Mouse (Mus musculus) cerebellum, postnatal 4 days (tissue): ENCODE data around the gene Fkbp5.

Experiments used
- DNase-seq, 2 experiments: peaks; one replicate each; pipeline ENCODE4 v3.0.0; 2022; ENCODE audit warnings: low spot score in 2 of 2, mixed read lengths in 1 of 2

Gene Fkbp5

DNA sequence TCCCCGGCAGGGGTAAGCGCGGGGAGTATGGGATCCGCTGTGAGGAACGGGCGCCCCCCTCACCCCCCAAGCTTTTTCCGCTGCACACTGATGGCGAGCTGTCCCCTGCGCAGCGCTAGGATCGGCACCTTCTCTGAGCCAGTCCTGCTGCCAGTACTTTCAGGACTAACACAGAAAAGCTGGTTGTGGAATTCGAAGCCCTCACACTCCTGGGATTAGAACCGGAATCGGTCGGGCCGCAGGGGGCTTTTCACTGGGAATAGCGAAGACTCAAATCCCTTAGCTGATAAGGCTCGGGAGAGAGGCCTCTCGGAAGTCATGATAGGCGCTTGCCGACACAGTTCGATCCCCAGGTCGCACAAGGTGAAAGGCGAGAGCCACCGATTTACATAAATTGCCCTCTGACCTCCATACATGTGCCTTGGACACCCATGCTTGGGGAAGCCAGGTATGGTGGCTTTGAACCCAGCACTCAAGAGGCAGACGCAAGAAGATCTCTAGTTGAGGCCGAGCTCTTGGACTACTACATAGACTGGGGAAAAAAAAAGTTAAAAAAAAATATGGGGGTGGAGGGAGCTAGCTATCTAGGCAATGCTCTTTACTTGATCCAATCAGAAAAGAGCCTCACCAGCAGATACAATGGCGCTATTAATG, 6.2 kb upstream of the Fkbp5 start:
- DNase-seq: no peak

DNA sequence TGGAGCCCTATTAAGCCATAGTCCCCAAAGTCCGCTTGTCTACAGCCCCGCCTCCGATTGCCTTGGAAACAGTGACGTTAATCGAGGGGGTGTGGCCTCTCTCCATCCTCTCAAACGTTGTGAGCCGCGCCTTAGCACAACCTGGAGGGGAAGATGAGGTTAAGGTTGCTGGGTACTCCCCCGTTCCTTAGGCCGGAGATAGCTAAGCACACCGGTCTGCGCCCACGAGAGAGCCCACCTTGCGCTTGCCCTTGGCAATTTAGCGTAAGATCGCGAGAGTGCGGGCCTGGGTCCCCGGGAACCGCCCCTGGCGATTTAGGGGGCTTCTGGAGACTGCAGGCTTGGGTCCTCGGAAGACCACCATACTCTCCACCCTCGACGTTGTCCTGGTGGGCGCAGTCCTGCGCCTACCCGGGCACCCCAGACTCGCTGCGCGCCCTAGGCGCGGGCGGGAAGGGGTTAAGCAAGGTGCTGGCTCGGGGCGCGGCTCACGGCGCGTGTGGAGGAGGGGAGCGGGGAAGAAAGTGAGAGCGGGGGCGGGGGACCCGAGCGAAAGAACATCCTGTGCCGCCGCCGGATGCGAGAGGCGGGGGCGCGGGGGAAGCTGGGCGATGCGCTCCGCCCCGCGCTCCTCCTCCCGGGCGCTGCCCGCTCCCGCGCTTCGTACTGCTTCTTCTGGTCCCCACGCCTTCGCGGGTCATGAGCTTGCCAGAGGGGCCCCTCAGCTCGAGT, 5.5 kb upstream of the Fkbp5 start:
- DNase-seq: peak; percentile 61 to 75

DNA sequence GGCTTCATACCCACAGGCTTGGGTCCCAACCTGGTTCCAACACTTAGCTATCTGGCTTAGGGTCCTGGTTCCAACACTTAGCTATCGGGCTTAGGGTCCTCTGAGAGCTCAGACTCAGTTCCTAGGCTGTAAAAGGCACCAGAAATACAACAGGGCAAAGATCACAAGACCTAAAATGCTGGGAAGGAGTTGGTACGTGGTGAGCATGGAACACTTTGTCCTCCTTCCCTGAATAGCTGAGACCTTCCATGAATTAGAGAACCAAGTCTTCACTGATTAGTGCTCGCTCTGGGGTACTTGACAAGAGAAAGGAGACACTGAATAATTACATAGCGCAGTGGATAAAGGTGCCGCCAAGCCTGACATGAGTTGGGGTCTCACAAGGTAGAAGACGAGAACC, 4.6 kb upstream of the Fkbp5 start:
- no peak for DNase-seq

DNA sequence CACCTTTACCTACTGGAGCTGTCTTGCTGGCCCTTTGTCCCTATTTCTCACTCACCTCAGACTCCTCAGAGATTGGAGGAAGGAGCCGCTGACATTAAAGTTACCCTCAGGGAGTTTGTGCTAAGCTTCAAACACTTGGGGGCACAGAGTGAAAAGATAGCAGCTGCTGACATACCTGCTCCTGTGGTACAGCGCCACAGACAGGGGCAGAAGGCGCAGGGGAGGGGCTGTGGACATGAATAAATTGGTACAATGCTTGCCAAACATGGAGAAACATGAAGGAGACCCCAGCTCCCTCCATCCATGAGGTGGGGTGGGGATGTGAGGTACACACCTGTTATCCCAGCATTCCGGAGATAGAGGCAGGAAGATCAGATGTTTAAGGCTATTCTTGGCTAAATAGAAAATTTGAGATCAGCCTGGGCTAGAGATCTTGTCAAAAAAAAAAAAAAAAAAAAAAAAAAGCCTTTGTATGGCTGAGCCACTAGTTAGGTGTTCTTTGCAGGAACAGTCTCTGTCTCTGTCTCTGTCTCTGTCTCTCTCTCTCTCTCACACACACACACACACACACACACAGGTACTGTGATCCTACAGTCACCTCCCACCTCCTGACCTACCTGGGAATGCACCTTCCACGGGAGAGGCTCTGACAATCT, 3.9 kb upstream of the Fkbp5 start:
- DNase-seq: no peak

DNA sequence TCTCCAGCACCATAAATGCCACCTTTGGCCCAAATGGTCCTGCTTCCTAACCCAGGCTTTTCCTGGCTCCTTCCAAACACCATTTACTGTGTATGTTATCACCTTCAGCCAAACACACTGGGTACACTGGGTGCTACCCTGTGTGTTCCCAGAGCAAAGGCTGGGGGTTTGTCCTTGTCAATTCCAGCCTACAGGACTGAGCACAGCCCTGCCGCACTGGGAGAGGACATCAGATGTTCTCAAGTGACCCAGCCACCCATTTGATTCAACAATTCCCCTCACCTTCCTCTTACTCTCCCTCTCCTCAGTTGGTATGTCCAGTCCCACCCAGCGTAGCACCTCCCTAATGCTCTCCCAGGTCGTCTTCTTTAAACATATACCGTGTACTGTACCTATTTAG, 3.2 kb upstream of the Fkbp5 start:
- DNase-seq: no peak

DNA sequence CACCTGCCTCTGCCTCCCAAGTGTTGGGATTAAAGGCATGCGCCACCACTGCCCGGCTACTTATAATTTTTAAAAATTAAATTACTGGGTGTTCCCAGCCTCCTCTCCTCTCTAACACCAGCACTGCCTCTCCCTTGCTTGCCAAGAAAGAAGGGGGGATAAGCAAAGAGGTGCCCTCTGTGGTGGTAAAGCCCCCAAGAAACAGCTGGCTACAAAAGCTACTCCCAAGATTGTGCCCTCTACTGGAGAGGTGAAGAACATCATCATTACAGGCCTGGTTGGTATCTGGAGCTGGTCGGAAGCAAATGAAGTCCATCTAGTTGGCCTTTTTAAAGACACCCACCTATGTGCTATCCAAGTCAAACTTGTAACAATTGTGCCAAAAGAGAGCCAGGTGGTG, 2.5 kb upstream of the Fkbp5 start:
- DNase-seq: no peak

DNA sequence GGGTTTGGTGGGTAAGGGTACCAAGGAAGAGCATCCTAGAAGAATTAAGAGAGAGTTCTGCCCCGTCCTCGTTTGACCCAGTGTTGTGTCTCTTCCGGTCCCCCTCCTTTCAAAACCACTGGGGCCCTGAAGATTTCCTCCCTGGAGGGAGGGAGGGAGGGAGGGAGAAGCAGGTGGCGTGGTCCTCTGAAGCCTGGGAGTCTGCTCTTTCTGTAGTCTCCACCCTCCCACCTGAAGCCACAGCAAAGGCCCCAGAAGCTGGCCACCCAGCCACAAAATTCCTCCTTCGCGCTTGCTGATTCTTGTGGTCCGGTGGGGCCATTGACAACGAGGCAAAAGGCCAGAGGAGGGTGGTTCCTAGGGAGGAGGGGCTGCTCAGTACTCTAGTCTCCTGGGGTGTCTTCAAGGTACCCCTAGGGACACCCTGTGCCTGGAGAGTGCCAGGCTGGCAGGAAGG, 1.3 kb upstream of the Fkbp5 start:
- DNase-seq: no peak

DNA sequence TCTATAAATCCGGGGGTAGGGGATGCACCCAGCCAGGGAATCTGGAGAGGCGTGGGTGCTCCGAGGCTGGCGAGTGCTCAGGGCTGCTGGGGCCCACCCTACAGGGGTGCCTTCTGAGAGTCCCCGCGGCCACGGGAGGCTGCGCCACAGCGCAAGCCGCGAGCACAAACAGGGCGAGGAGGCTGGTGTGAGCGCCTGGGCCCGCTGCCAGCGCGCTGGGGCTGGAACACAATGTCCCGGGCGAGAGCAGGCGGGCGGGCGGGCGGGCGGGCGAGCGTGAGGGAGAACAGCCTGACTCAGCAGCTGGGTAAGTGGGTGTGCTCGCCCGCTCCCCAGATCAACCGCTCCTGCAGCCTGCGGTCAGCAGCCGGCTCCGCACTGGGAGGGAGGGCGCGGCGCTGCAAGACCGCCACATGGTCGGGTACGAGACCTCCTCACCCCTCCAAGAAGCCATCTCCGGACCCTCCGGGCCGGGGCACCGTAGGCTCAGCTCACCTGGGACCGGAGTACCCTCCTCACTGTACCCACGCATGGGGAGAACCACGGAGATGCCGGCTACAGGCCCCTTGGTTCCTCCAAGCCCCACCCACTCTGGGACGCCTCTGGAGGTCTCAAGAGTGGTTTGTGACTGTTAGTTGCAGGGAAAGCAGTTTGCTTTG, 758 bp upstream of the Fkbp5 start:
- peak; percentile 54 to 63 for DNase-seq

DNA sequence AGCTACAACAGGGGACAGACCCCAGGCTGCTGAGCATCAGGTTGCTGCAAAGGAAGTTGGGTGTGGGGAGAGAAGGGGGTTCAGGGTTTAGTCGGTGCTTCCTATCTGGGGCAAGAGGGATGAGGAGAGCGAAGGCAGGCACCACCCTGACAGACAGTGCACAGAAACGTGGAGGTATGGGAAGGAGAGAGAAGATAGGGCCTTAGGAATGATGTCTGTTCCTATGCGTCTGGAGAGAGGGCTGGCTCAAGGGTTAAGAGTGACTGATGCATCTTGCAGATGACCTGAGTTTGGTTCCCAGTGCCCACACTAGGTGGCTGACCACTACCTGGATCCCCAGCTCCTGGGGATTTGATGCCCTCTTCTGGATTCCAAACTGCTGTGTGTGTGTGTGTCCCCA, 446 bp downstream of the Fkbp5 start:
- DNase-seq: no peak

DNA sequence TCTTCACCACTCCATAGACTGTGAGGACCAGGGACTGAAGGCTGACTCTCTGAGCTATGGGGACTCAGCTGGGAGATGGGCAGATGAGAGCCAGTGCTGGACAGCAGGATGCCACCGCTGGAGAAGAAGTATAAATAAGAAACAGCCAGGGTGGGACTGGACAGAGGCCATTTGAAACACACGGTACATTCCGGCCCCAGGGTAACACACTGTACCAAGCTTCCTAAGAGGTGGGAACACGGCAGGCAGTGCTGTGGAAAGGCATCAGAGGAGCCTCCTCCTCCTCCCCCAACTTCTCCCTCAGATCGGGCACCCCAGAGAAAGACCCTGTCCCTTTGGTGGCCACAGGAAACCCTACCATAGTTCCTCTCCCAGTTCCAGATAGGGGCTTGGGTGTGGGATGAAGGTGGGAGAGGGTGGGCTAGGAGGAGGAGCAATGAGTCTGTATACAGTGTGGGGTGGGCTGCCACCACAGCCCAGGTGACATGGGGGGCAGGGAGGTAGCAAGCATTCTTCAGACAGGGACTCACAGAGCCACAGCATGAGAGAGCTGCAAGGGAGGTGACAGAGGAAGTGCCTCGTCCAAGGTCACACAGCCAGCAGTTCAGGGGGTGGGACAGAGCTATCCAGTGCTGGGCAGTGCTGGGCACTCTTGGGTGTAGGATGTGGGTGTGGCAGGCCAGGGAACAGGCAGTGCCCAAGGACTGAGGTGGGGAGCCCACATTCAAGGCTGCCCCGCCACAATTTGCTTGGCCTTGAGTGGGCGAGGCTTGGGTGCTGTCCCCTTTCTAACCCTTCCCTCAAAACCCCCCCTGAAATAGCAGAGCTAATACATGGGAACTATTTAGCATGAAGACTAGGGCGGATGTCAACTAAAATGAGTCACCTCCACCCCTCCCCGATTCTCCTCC, 1.6 kb downstream of the Fkbp5 start:
- no peak for DNase-seq

DNA sequence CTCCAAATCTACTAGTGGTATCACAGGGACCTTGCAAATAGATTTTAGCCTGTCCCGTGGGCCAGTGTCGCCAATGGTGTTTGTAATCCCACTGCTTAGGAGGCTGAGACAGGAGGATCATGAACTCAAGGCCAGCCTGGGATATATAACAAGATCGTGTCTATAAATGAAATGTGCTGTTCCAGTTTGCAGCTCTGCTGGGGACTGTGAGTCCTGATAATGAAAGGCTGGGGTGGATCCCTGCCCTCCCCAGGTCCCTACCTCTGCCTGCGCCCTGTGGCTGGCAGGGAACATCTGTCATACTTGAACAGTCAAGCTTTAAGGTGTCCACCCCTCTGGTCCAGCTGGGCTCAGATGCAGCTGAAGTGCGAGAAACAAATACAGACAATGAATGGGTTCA, 2.8 kb downstream of the Fkbp5 start:
- no peak for DNase-seq

DNA sequence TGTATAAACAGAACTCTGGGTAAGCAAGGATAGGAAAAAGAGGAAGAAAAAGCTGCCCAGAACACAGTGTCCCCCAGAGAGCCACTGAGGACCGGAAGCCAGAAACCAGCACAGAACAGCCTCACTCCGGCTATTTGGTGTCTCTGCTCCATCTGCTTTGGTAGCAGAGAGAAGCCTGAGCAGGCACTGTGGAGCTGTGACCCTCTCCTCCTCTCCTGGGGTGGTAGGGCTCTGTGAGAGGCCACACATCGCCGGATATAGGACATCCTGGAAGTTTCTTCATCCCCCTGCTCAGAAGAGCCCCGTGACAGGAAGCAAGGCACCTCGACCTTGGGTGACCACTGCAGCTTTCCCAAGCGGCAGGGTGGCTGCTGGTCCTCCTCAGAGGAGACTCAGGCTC, 3.5 kb downstream of the Fkbp5 start:
- no peak for DNase-seq

DNA sequence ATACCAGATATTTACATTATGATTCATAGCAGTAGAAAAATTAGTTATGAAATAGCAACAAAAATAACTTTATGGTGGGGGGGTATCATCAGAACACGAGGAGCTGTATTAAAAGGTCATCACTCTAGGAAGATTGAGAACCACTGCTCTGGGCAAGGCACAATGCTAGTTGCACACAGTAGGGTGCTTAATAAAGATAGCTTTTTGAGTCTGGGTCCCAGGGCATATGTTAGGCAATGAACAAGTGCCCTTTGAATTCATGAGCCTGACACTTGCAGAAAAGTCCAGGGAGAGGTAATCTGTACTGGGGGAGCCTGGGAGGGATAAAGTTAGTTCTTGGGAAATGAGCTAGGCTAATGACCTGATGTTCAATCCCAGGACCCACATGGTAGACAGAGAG, 4.0 kb downstream of the Fkbp5 start:
- DNase-seq: no peak

DNA sequence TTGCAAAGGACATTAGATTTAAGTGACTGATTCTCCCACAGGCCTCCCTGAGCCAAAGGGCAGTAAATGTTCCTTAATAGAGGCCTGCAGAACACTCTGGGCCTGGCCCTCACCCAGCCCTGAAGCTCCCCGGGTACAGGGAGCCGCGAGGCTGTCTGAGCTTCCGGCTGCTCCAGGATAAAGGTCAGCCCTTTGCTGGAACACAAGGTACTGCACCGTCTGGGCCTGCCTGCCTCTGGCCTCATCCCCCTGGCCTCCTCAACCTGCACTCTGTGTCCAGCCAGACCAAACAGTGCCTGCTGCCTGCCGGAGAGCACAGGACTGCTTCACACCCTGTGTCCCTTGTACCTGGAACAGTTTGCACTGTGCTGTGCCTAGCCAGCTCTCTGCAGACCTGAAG, 4.6 kb downstream of the Fkbp5 start:
- DNase-seq: no peak

DNA sequence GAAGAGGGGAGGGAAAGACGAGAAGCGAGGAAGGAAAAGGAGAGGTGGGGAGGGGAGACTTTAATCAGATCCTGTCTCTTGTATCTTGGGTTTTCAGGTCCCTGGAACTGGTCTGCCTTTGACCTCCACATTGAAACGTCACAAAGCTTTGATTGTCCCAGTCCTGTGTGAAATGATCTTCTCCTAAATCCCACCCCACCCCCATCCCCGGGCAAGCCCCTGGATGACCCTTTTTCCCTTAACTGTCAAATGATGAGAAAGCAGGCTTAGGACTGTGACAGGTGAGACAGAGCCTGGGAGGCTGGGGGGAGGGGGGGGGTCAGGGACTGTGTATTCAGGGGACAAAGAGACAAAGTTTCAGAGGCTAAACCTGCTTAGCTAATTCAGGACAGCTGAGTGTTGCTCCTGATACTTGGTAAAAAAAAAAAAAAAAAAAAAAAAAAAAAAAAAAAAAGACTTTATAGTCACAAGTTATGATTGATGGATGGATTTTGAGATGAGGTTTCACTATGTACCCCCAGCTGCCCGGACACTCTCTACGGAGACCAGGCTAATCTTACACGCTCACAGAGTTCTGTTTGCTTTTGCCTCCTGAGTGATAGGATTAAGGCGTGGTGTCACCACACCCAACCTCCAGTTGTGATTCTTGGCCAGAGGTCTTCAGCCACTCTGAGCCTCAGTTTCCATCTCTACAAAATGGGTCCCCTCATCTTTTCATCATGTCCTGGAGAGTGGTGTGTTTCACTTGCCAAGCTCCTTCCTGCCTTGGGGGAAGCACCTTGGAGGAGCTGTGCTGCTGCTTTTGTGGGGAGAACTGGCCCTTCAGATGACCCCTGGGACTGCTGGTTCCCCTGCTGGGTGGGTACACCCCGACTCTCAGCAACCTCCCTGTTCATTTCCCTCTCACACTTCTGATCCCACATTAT, 5.4 kb downstream of the Fkbp5 start:
- no peak for DNase-seq

DNA sequence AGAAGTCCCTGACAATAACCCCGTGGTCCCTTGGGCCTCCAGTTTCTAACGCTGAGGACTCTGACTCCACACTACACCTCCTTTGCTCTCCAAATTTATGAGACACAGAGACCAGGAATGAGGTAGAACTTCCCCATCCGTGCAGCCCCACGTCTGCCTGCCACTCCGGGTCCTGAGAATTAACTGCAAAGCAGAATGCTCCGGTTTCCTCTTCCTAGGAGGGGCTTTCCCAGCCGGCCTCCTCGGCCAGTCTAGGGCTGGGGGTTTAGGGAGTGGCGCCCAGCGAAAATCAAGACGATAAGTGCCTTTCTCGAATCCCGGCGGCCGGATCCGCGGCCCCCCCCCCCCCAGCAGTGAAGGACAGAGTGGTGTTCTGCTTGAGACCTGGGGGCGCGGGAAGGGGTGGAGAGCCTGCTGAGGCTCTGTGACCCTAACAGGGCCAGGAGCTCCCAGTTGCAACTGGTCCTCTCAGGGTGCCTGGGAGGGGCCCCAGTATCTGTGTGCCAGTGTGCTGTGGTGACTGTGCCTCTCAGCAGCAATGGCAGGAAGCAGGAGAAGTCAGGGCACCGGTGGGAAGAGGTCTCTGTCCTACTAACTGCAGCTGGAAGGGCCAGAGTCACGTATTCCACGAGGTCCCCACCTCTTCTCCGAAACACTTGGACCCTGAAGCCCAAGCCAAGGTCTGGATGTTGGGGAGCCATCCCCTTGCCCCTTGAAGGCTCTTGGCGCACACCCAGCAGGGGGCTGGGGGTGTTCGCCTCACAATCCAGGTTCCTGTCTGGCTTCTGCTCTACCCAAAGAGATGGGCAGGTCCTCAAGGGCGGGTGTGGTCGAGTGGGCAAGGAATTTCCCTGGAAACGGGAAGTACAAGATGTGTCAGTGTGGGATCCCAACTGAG, 6.6 kb downstream of the Fkbp5 start:
- no peak for DNase-seq

DNA sequence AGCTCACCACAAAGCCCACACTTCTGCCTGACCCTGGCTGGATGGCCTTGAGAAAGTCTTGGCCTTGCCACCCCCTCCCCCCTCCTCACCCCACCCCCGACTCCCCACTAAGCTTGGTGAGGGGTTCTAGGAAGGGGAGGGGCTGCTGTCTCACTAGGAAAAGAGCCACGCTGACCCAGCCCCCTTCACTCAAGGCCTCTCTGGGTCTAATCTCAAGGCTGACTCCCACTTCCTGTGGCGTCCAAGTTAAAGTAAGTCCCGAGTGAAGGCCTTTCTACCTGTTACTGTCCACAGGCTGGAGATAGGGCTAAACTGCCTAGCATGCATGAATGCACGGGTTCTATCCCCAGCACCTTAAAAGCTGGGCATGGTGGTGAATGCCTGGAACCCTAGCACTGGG, 9.8 kb downstream of the Fkbp5 start:
- DNase-seq: no peak

DNA sequence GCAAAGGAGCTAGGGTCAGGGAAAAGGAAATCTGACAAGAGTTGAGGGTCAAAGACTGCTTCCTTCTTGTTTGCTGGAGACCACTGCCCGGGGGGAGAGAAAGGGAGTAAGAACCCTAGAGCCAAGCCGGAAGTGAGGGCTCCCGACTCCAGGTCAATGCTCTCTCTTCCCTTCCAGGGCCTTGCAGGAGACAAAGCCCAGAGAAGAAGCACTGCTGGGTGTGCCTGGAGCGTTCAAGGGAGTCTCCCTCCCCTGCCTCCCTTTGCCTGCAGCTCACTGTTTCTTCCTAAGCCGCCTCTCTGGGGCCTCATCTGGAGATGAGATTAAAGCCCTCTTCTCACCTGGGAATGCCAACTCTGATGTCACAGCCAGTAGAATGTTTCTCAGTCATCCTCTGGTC, 10.4 kb downstream of the Fkbp5 start:
- DNase-seq: no peak

DNA sequence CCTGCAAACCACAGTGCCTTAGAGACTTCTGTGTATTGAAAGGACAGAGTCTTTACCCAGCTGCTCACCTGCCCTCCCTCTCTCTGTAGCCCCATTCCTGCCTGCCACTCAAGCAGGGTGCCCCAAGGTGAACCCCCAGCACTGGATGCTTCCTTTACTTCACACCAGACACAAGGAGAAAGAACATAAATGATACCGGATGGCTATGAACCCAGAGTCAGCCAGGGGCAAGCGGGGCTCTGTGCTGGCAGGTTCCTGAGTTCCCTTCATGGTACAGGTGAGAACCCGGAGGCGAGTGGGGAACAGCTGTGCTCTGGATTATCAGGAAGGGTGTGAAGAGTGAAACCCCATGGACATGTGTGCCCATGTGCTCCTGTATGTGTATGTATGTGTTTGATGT, 11.7 kb downstream of the Fkbp5 start:
- no peak for DNase-seq
